Mouse (Mus musculus): ENCODE results near the gene Tln1. TPM values are rescaled to one million over a fixed set of nuclear protein-coding genes. Genes with fewer than 3 reads are reported as not detected.
A peak's percentile ranks its signal among the peaks of the same experiment; 100 is the strongest.
"Not testable (repeated sequence)": the region's sequence is repeated elsewhere in the genome, so short reads cannot be mapped to it uniquely, and the experiment has no call there.

Gene Tln1
- polyA plus RNA-seq, 1 experiment from 2014 or later = 87.0 TPM

- peak; percentile 88 for DNase-seq (ENCODE audit: low spot score)
Measured at GRCm38 (mm10) chr4:43578376-43579204, 16.1 kb upstream of the Tln1 start, which contains the start of the genes Rgp1 and Gba2. Rgp1 (plus strand) TSS chr4:43578715. Gba2 (minus strand) TSS chr4:43578873.

- no peak for DNase-seq (ENCODE audit: low spot score)
Measured at GRCm38 (mm10) chr4:43577237-43577881, 14.9 kb upstream of the Tln1 start.

- DNase-seq (ENCODE audit: low spot score) = no peak
Measured at GRCm38 (mm10) chr4:43575356-43575755, 12.9 kb upstream of the Tln1 start.

- no peak for DNase-seq (ENCODE audit: low spot score)
Measured at GRCm38 (mm10) chr4:43573561-43573960, 11.1 kb upstream of the Tln1 start.

GRCm38 (mm10) chr4:43571395-43572045 is 9.0 kb upstream of the Tln1 start:
- DNase-seq (ENCODE audit: low spot score) = no peak

GRCm38 (mm10) chr4:43567140-43567539 is 4.6 kb upstream of the Tln1 start:
- DNase-seq (ENCODE audit: low spot score) = no peak

GRCm38 (mm10) chr4:43564231-43564630 is 1.7 kb upstream of the Tln1 start:
- no peak for DNase-seq (ENCODE audit: low spot score)

- DNase-seq (ENCODE audit: low spot score) = no peak
Measured at GRCm38 (mm10) chr4:43563601-43563875, 1.0 kb upstream of the Tln1 start.

- no peak for DNase-seq (ENCODE audit: low spot score)
Measured at GRCm38 (mm10) chr4:43562769-43563600, 494 bp upstream of the Tln1 start.

- no peak for DNase-seq (ENCODE audit: low spot score)
Measured at GRCm38 (mm10) chr4:43561436-43561996, 975 bp downstream of the Tln1 start.

- DNase-seq (ENCODE audit: low spot score) = peak; percentile 18
Measured at GRCm38 (mm10) chr4:43560976-43561375, 1.5 kb downstream of the Tln1 start.

- no peak for DNase-seq (ENCODE audit: low spot score)
Measured at GRCm38 (mm10) chr4:43560243-43560611, 2.3 kb downstream of the Tln1 start.

- no peak for DNase-seq (ENCODE audit: low spot score)
Measured at GRCm38 (mm10) chr4:43559519-43560242, 2.8 kb downstream of the Tln1 start.

- peak; percentile 57 for DNase-seq (ENCODE audit: low spot score)
Measured at GRCm38 (mm10) chr4:43558631-43559356, 3.7 kb downstream of the Tln1 start.

GRCm38 (mm10) chr4:43558028-43558630 is 4.4 kb downstream of the Tln1 start:
- DNase-seq (ENCODE audit: low spot score) = no peak

- no peak for DNase-seq (ENCODE audit: low spot score)
Measured at GRCm38 (mm10) chr4:43555926-43556325, 6.6 kb downstream of the Tln1 start.

GRCm38 (mm10) chr4:43553891-43554290 is 8.6 kb downstream of the Tln1 start:
- no peak for DNase-seq (ENCODE audit: low spot score)

- no peak for DNase-seq (ENCODE audit: low spot score)
Measured at GRCm38 (mm10) chr4:43552437-43552836, 10.1 kb downstream of the Tln1 start.

GRCm38 (mm10) chr4:43551854-43552253 is 10.6 kb downstream of the Tln1 start:
- not testable (repeated sequence) for DNase-seq (ENCODE audit: low spot score)

Measured in thymus, postnatal 0 days (tissue).